Mouse (Mus musculus): Measurements from ENCODE around the gene Coa3. TPM values are rescaled to one million over a fixed set of nuclear protein-coding genes. Genes with fewer than 3 reads are reported as not detected.

Coa3 gene
- polyA plus RNA-seq (2014; fragmentation: Illumina TruSeq; extraction: RNeasy Lipid Tissue Mini Kit (QIAGEN cat#74804); ENCODE audit: low read depth, low replicate concordance), result 4.0 TPM

DNA sequence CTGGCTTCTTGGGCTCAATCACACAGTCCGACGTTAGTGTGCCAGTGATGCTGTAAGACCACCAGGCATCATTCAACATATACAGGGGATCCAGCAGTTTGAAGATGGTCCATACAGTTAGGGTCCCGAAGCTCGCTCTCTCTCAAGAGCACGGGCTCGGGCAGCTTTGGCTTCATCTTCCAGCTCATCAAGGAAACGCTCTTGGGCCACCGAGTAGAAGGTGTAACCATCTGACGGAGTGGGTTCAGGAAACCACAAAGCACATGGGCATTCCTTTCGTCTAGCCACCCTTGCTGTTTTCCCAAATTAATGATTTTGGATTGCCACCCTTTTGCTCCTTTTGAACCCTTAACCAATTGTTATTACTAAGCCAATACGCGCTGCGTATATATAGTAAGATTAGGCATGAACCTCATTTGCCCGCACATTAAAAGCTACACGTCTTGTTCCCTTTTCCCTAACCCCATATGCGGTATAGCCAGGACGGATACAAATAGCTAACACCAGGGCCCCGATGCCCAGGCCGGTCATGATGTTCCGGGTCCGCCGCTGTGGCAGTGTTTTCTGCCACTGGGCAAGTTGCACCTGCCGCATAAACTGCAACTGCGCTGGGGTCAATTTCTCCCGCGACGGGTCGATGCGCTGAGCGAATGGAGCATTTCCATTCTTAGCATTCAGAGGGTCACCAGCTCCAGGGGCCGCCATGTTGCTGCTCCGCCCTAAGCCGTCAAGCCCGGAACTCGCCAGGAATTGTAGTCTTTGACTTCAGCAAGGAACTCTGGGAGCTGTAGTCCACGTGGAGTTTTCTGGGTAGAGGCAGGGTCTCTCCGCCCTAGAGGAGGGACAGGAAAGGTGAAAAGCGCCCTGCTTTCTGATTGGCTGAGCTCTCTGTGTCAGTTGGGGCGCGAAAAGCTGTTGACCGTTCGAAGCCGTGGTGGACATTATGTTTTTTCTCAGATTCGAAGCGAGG is at the start of gene Coa3, which contains the start of gene Cntd1:
TSS of gene Coa3 (minus strand) at position 892 of the 970 bp plus-strand sequence.
TSS of gene Cntd1 (plus strand) at position 790 of the 970 bp plus-strand sequence.

DNA sequence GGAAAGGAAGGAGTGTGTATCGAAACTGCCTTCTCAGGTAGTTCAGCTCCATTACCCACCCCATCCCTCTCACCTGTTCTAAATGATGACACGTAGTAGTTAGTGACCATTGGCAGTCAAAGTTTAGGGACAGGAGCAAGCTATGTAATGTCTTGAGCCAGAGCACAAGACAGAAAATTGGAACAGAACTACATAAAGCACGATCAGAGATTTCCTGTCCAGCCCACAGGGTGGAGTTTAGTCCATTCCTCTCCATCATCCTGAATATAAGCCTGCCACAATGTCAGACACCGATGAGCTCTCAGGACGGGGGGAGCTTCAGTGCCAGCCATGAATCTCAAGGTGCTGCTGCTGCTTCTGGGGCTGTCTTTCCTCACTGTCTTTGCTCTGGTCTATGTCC is 45.8 kb upstream of the Coa3 start, which contains the start of gene Aoc2:
TSS of gene Aoc2 (plus strand) at position 301 of the 400 bp plus-strand sequence.

GRCm38 (mm10) chr11:101315665-101316500 is 37.0 kb upstream of the Coa3 start, which contains the start of gene Psme3:
Gene Psme3, plus strand, starts transcription at chr11:101316213.

GRCm38 (mm10) chr11:101302004-101302798 is 23.3 kb upstream of the Coa3 start, which contains the start of gene Becn1:
Gene Becn1, minus strand, starts transcription at chr11:101302286.

DNA sequence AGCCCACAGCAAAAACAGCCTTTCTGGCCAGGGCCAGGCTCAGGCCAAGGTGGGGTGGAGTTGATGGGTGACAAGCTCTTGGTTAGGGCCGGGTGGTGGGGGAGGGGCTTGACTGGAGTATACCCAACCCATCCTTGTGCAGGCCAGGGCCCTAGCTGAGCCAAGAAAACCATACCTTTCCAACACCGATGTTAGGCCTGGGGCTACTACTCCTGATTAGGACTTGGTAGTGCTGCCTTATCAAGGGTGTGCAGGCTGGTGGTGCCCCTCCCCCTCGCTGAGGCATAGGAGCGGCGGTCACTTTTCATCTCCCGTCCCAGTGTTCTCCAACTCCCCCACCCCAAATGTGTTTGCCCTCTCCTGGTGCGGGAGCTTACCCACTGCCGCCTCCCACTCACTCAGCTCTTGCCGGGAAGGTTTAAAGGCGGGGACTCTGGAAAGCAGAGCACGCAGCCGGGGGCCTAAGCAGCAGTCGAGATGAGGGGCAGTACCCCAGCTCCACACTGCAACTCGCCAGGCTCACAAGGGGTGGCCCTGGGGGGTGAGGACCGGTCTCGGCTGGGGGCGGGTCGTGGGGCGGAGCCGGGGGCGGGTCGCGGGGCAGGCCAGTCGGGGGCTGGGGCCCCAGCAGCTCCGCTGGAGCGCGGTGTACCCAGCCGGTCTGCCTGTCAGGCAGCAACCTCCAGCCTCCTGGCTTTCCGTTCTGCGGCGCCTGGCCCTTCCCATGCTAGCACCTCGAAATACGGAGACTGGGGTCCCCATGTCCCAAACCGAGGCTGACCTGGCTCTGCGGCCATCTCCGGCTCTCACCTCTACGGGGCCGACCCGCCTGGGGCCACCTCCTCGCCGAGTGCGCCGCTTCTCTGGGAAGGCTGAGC is 18.7 kb downstream of the Coa3 start, which contains the start of gene Wnk4:
TSS of gene Wnk4 (plus strand) at position 620 of the 878 bp plus-strand sequence.

DNA sequence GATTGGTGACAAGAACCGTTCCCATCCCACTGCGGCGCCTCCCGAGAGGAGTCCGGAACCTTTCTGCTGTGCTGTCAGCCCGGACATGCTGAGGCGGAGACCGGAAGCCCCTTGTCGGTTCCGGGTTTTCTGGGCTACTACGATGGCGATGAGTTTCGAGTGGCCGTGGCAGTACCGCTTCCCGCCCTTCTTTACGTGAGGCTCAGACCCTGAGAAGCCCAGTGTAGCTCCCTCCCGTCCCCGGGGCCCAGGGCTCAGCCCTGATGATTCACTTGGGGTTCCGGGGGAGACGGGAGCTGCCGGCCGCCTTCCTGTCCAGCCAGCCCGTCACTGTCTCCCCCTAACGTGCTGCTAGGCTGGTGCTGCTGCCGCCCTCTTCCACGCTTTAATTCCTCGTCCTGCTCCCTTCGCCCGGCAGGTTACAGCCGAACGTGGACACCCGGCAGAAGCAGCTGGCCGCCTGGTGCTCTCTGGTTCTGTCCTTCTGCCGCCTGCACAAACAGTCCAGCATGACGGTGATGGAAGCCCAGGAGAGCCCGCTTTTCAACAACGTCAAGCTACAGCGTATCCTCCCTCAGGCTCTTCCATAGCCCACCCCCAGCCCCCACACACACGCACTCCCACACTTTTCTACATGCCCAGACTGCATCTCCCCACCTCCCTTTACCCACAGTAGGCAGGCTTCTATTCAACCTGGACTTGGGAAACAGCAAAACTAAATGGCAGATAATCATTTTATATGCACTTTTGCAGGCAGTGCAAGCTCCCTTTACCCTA is 25.1 kb downstream of the Coa3 start, which contains the start of gene Vps25:
TSS of gene Vps25 (plus strand) at position 95 of the 777 bp plus-strand sequence.

GRCm38 (mm10) chr11:101245855-101246701 is 32.8 kb downstream of the Coa3 start, which contains the start of gene Ramp2:
Gene Ramp2, plus strand, starts transcription at chr11:101246028.

Other genes with a start within 250 kb of the Coa3 start
- gene Naglu, start 209.1 kb downstream of the Coa3 start, polyA plus RNA-seq (2014; fragmentation: Illumina TruSeq; extraction: RNeasy Lipid Tissue Mini Kit (QIAGEN cat#74804); ENCODE audit: low read depth, low replicate concordance), result 0.98 TPM
- 0.62 TPM for gene Hsd17b1, start 200.7 kb downstream of the Coa3 start, polyA plus RNA-seq (2014; fragmentation: Illumina TruSeq; extraction: RNeasy Lipid Tissue Mini Kit (QIAGEN cat#74804); ENCODE audit: low read depth, low replicate concordance)
- gene Coasy, start 196.5 kb downstream of the Coa3 start, polyA plus RNA-seq (2014; fragmentation: Illumina TruSeq; extraction: RNeasy Lipid Tissue Mini Kit (QIAGEN cat#74804); ENCODE audit: low read depth, low replicate concordance), result 1.7 TPM
- 8.3 TPM for gene Mlx, start 191.8 kb downstream of the Coa3 start, polyA plus RNA-seq (2014; fragmentation: Illumina TruSeq; extraction: RNeasy Lipid Tissue Mini Kit (QIAGEN cat#74804); ENCODE audit: low read depth, low replicate concordance)
- 124 TPM for gene Psmc3ip, start 183.7 kb downstream of the Coa3 start, polyA plus RNA-seq (2014; fragmentation: Illumina TruSeq; extraction: RNeasy Lipid Tissue Mini Kit (QIAGEN cat#74804); ENCODE audit: low read depth, low replicate concordance)
- gene Retreg3, start 159.2 kb downstream of the Coa3 start, polyA plus RNA-seq (2014; fragmentation: Illumina TruSeq; extraction: RNeasy Lipid Tissue Mini Kit (QIAGEN cat#74804); ENCODE audit: low read depth, low replicate concordance), result 14.0 TPM
- 2.5 TPM for gene Tubg1, start 159.2 kb downstream of the Coa3 start, polyA plus RNA-seq (2014; fragmentation: Illumina TruSeq; extraction: RNeasy Lipid Tissue Mini Kit (QIAGEN cat#74804); ENCODE audit: low read depth, low replicate concordance)
- gene Tubg2, start 123.2 kb downstream of the Coa3 start, polyA plus RNA-seq (2014; fragmentation: Illumina TruSeq; extraction: RNeasy Lipid Tissue Mini Kit (QIAGEN cat#74804); ENCODE audit: low read depth, low replicate concordance), result 0.22 TPM
- 0.13 TPM for gene Cntnap1, start 108.6 kb downstream of the Coa3 start, polyA plus RNA-seq (2014; fragmentation: Illumina TruSeq; extraction: RNeasy Lipid Tissue Mini Kit (QIAGEN cat#74804); ENCODE audit: low read depth, low replicate concordance)
- gene Plekhh3, start 107.8 kb downstream of the Coa3 start, polyA plus RNA-seq (2014; fragmentation: Illumina TruSeq; extraction: RNeasy Lipid Tissue Mini Kit (QIAGEN cat#74804); ENCODE audit: low read depth, low replicate concordance), result not detected
- gene Ccr10, start 103.7 kb downstream of the Coa3 start, polyA plus RNA-seq (2014; fragmentation: Illumina TruSeq; extraction: RNeasy Lipid Tissue Mini Kit (QIAGEN cat#74804); ENCODE audit: low read depth, low replicate concordance), result not detected
- gene Ezh1, start 52.7 kb downstream of the Coa3 start, polyA plus RNA-seq (2014; fragmentation: Illumina TruSeq; extraction: RNeasy Lipid Tissue Mini Kit (QIAGEN cat#74804); ENCODE audit: low read depth, low replicate concordance), result 12.7 TPM
- gene Ramp2, start 33.1 kb downstream of the Coa3 start, polyA plus RNA-seq (2014; fragmentation: Illumina TruSeq; extraction: RNeasy Lipid Tissue Mini Kit (QIAGEN cat#74804); ENCODE audit: low read depth, low replicate concordance), result 1.1 TPM
- 28.3 TPM for gene Vps25, start 25.4 kb downstream of the Coa3 start, polyA plus RNA-seq (2014; fragmentation: Illumina TruSeq; extraction: RNeasy Lipid Tissue Mini Kit (QIAGEN cat#74804); ENCODE audit: low read depth, low replicate concordance)
- 1.5 TPM for gene Wnk4, start 18.5 kb downstream of the Coa3 start, polyA plus RNA-seq (2014; fragmentation: Illumina TruSeq; extraction: RNeasy Lipid Tissue Mini Kit (QIAGEN cat#74804); ENCODE audit: low read depth, low replicate concordance)
- 172 TPM for gene Cntd1, start 102 bp downstream of the Coa3 start, polyA plus RNA-seq (2014; fragmentation: Illumina TruSeq; extraction: RNeasy Lipid Tissue Mini Kit (QIAGEN cat#74804); ENCODE audit: low read depth, low replicate concordance)
- 78.8 TPM for gene Becn1, start 23.2 kb upstream of the Coa3 start, polyA plus RNA-seq (2014; fragmentation: Illumina TruSeq; extraction: RNeasy Lipid Tissue Mini Kit (QIAGEN cat#74804); ENCODE audit: low read depth, low replicate concordance)
- gene Psme3, start 37.1 kb upstream of the Coa3 start, polyA plus RNA-seq (2014; fragmentation: Illumina TruSeq; extraction: RNeasy Lipid Tissue Mini Kit (QIAGEN cat#74804); ENCODE audit: low read depth, low replicate concordance), result 427 TPM
- gene Aoc2, start 45.9 kb upstream of the Coa3 start, polyA plus RNA-seq (2014; fragmentation: Illumina TruSeq; extraction: RNeasy Lipid Tissue Mini Kit (QIAGEN cat#74804); ENCODE audit: low read depth, low replicate concordance), result 0.48 TPM
- gene Aoc3, start 51.5 kb upstream of the Coa3 start, polyA plus RNA-seq (2014; fragmentation: Illumina TruSeq; extraction: RNeasy Lipid Tissue Mini Kit (QIAGEN cat#74804); ENCODE audit: low read depth, low replicate concordance), result 2.1 TPM
- not detected for gene G6pc, start 88.4 kb upstream of the Coa3 start, polyA plus RNA-seq (2014; fragmentation: Illumina TruSeq; extraction: RNeasy Lipid Tissue Mini Kit (QIAGEN cat#74804); ENCODE audit: low read depth, low replicate concordance)
- 4.6 TPM for gene Aarsd1, start 138.5 kb upstream of the Coa3 start, polyA plus RNA-seq (2014; fragmentation: Illumina TruSeq; extraction: RNeasy Lipid Tissue Mini Kit (QIAGEN cat#74804); ENCODE audit: low read depth, low replicate concordance)
- 0.41 TPM for gene Gm27029, start 145.7 kb upstream of the Coa3 start, polyA plus RNA-seq (2014; fragmentation: Illumina TruSeq; extraction: RNeasy Lipid Tissue Mini Kit (QIAGEN cat#74804); ENCODE audit: low read depth, low replicate concordance)
- gene Rundc1, start 146.0 kb upstream of the Coa3 start, polyA plus RNA-seq (2014; fragmentation: Illumina TruSeq; extraction: RNeasy Lipid Tissue Mini Kit (QIAGEN cat#74804); ENCODE audit: low read depth, low replicate concordance), result 1.9 TPM
- gene Ptges3l, start 146.2 kb upstream of the Coa3 start, polyA plus RNA-seq (2014; fragmentation: Illumina TruSeq; extraction: RNeasy Lipid Tissue Mini Kit (QIAGEN cat#74804); ENCODE audit: low read depth, low replicate concordance), result 14.0 TPM
- gene Rpl27, start 163.2 kb upstream of the Coa3 start, polyA plus RNA-seq (2014; fragmentation: Illumina TruSeq; extraction: RNeasy Lipid Tissue Mini Kit (QIAGEN cat#74804); ENCODE audit: low read depth, low replicate concordance), result 23.8 TPM
- 0.25 TPM for gene Ifi35, start 169.3 kb upstream of the Coa3 start, polyA plus RNA-seq (2014; fragmentation: Illumina TruSeq; extraction: RNeasy Lipid Tissue Mini Kit (QIAGEN cat#74804); ENCODE audit: low read depth, low replicate concordance)
- 12.6 TPM for gene Rnd2, start 185.9 kb upstream of the Coa3 start, polyA plus RNA-seq (2014; fragmentation: Illumina TruSeq; extraction: RNeasy Lipid Tissue Mini Kit (QIAGEN cat#74804); ENCODE audit: low read depth, low replicate concordance)
- gene Vat1, start 187.1 kb upstream of the Coa3 start, polyA plus RNA-seq (2014; fragmentation: Illumina TruSeq; extraction: RNeasy Lipid Tissue Mini Kit (QIAGEN cat#74804); ENCODE audit: low read depth, low replicate concordance), result 2.6 TPM

Data from testis, adult 10 weeks (tissue).